8 mouse cellular contexts compared by ENCODE assay signal in genomic region chr4:123016451-123016957, GRCm38 (mm10). TPM values are rescaled to one million over a fixed set of nuclear protein-coding genes. Genes with fewer than 3 reads are reported as not detected.
DNase-seq lines count a peak whose midpoint lies in the region; ATAC-seq and TF ChIP-seq lines count a peak whose summit lies in the region.

Trit1 (plus strand) TSS chr4:123016597.

- peak; percentile 97 for ATAC-seq in kidney, embryonic 15.5 days (replicated peaks; ENCODE audit: low FRiP score)
- peak; percentile 95 for ATAC-seq in monocyte, adult 5-6 weeks (replicated peaks; ENCODE audit: insufficient number of reproducible peaks, low FRiP score, low TSS enrichment, poor library complexity, severe bottlenecking)

- peak within 1 kb of the TSS; percentile 63 for H3K4me2 ChIP-seq in kidney, embryonic 15.5 days

- no peaks in the 10 kb centered on the region for H3K9me3 ChIP-seq in kidney, embryonic 15.5 days (replicated peaks)

- peak; percentile 96 for DNase-seq in A20 (ENCODE audit: low read depth, low spot score)
- peak; percentile 90 to 92 for DNase-seq in heart, adult 9 months (ENCODE audit: low spot score in 2 of 2)
- peak; percentile 92 for DNase-seq in liver
- peak; percentile 91 to 96 for DNase-seq in spleen, postnatal 4 days (ENCODE audit: low spot score in 2 of 2)

- H3K9ac ChIP-seq in kidney, embryonic 15.5 days, result peak within 1 kb of the TSS; percentile 90

- TF ChIP-seq POLR2A in bone marrow macrophage, adult 2 months (IDR thresholded peaks at IDR 0.05; ENCODE audit: borderline replicate concordance, low read depth, low read length), result peak; percentile 45; the same call in 1 of the 2 replicates
- peak; percentile 95 for TF ChIP-seq POLR2A in embryonic fibroblast, embryonic 13.5 days (IDR thresholded peaks at IDR 0.05; ENCODE audit: low read depth, low read length)

- 0% methylated on average over 34 of the region's 34 CpGs for WGBS in kidney, embryonic 15.5 days

- H3K4me3 ChIP-seq in bone marrow macrophage, adult 2 months (ENCODE audit: insufficient read depth, low read length), result peak within 1 kb of the TSS; percentile 80
- H3K4me3 ChIP-seq in embryonic fibroblast, embryonic 13.5 days (ENCODE audit: insufficient read depth, low read length), result peak within 1 kb of the TSS; percentile 85
- H3K4me3 ChIP-seq in kidney, embryonic 15.5 days (replicated peaks), result peak within 1 kb of the TSS; percentile 78

- peak within 1 kb of the TSS; percentile 66 for H3K27ac ChIP-seq in bone marrow macrophage, adult 2 months (ENCODE audit: insufficient read depth, low read depth, low read length)
- peak within 1 kb of the TSS; percentile 39; the same call in 1 of the 2 replicates for H3K27ac ChIP-seq in embryonic fibroblast, embryonic 13.5 days (ENCODE audit: insufficient read depth, low read length)
- peak within 1 kb of the TSS; percentile 93 for H3K27ac ChIP-seq in kidney, embryonic 15.5 days

- peaks cover 21% of the 10 kb centered on the region for H3K4me1 ChIP-seq in bone marrow macrophage, adult 2 months (ENCODE audit: control insufficient read depth, insufficient read depth, low read length)
- H3K4me1 ChIP-seq in embryonic fibroblast, embryonic 13.5 days (ENCODE audit: control insufficient read depth, insufficient read depth, low read length), result no peaks in the 10 kb centered on the region
- H3K4me1 ChIP-seq in kidney, embryonic 15.5 days, result peaks cover 17% of the 10 kb centered on the region

- peaks cover 8% of the 10 kb centered on the region for H3K36me3 ChIP-seq in kidney, embryonic 15.5 days

- no peaks in the 10 kb centered on the region for H3K27me3 ChIP-seq in kidney, embryonic 15.5 days

- no peak for TF ChIP-seq CTCF in bone marrow macrophage, adult 2 months (IDR thresholded peaks at IDR 0.05; ENCODE audit: low read depth, low read length)
- TF ChIP-seq CTCF in embryonic fibroblast, embryonic 13.5 days (IDR thresholded peaks at IDR 0.05; ENCODE audit: borderline replicate concordance, insufficient read depth, low read length), result no peak

RNA-seq across cellular contexts. Expression of gene Trit1, which starts in this region (rescaled TPM):
- 11.0 and 12.5 TPM in 2 replicates for polyA plus RNA-seq in bone marrow macrophage, adult 2 months (2012; ENCODE audit: insufficient read depth, insufficient read length, missing spikeins)
- polyA plus RNA-seq in embryonic fibroblast, embryonic 13.5 days (2011; ENCODE audit: insufficient read length, low read depth, missing spikeins), result 11.2 and 15.7 TPM in 2 replicates
- 17.8 and 18.7 TPM in 2 replicates for polyA plus RNA-seq in kidney, embryonic 15.5 days (2015; fragmentation: Nextera tagmentation; extraction: Ambion mirVana)
- 14.1 to 23.3 TPM (median 15.6 TPM) in 3 replicates for total RNA-seq in monocyte, adult 5-6 weeks (2017)

Comparison
In these comparisons a context has a peak if more than half of its experiments do, and no peak if none do; other contexts are left out.
1. Peak in every context shown above with its lines: DNase-seq, ATAC-seq, H3K4me3 ChIP-seq and H3K27ac ChIP-seq.
2. H3K27ac ChIP-seq: peak in every context shown above with its lines; median percentile 93 in kidney, embryonic 15.5 days; 66 in bone marrow macrophage, adult 2 months; 39 in embryonic fibroblast, embryonic 13.5 days.